Mouse (Mus musculus) embryonic stem cell, embryonic (primary cell): ENCODE measurements around the gene Rhbdf1.

ENCODE experiments used
- CTCF ChIA-PET, 4 experiments: fragments of 300-600 bp in 2 of 4; fragments of 350-600 bp in 2 of 4; sonication (Branson Sonifier 250); formaldehyde crosslinking; loops; one replicate each; lab custom pipeline; 2022; ENCODE audit warnings: inconsistent platforms in 2 of 4; lab: Charles Lee
- POLR2A ChIA-PET, 4 experiments: fragments of 300-600 bp in 2 of 4; fragments of 350-600 bp in 2 of 4; sonication (Branson Sonifier 250); formaldehyde crosslinking; loops; one replicate each; lab custom pipeline; 2022; ENCODE audit warnings: antibody characterized with exemption in 4 of 4, inconsistent platforms in 1 of 4; lab: Charles Lee

The Rhbdf1 gene

DNA sequence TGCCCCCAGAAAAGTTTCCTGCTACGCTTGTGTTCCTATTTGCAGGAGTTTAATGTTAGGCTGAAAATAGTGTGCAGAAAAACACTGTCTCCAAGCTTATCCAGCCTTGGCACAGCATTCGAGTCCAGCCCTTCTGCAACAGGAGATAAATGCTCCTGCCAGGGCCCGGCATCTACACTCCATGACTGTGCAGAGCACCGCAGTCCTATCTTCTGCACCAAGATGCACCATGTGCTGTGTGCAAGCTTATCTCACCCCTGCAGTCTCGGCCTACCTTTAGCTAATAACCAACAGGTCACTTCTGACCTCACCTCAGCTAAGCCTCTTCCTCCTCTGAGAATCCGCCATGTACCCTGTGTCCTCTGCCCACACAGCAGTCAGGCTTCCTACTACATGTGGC, 23.5 kb upstream of the Rhbdf1 start:
- CTCF ChIA-PET, result interaction anchor here in 1 of 4 experiments (0.9 to 2.8 kb wide), 2 partner anchors 9 to 84 kb away, joined by 3 to 8 read pairs; no protein-coding TSS in a partner anchor

DNA sequence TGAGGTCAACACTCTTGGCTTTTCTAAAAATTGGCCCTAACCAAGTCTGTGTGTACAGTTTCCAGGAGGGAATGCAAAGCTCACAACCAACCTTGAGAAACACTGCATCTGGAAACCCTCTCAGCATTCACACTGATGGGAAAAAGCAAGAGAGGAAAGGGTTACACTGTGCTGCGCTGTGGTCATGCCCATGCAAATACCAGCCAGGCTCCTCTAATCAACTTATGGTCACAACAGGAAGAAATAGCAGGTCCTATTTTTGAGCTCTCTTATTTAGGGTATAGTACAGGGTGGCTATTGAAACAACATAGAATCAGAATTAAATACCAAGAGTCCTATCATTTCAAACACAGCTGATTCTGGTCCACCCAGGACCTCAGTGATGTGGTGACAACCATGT, 22.5 kb upstream of the Rhbdf1 start:
- POLR2A ChIA-PET, result interaction anchor here in 3 of 4 experiments (0.6 to 1.7 kb wide), 8 partner anchors 12 to 171 kb away, joined by 3 to 6 read pairs (median 4); partner anchors contain the start of genes Il9r (in 1 of the 3) and Snrnp25 (in 1 of the 3)
- CTCF ChIA-PET, result interaction anchor here in 2 of 4 experiments (0.9 to 1.6 kb wide), 4 partner anchors 8 to 76 kb away, joined by 3 to 7 read pairs (median 4); no protein-coding TSS in a partner anchor

More for the DNA sequence above, 23.5 kb upstream of the Rhbdf1 start:
- POLR2A ChIA-PET, result interaction anchor here in 3 of 4 experiments (0.6 to 1.1 kb wide), 3 partner anchors 12 to 63 kb away, joined by 3 read pairs; no protein-coding TSS in a partner anchor

DNA sequence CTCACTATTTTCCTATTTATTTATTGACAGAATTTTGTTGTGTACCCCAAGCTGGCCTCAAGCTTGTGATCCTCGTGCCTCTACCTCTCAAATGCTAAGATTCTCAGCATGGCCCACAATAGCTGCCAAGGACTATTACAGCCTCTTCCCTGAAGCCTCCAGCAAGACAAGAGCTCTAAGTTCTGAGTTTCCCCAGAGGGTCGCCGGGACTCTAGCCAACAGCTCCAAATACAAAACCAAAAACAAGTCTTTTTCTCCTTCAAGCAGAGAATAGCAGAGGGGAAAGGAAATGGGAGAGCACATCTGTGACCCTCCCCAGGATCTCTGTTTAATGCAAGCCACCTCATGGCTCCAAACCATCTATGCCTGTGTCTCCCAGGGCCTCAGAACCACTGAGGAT, 22.0 kb upstream of the Rhbdf1 start:
- POLR2A ChIA-PET, result interaction anchor here in 3 of 4 experiments (0.6 to 1.7 kb wide), 15 partner anchors 10 to 170 kb away, joined by 3 to 6 read pairs (median 3); partner anchors contain the start of genes Snrnp25 (in 2 of the 3), Il9r (in 1 of the 3) and Nprl3 (in 1 of the 3)
- CTCF ChIA-PET, result interaction anchor here in 2 of 4 experiments (0.9 to 1.6 kb wide), 4 partner anchors 11 to 80 kb away, joined by 3 to 7 read pairs (median 4); no protein-coding TSS in a partner anchor

GRCm38 (mm10) chr11:32243205-32243955, 21.3 kb upstream of the Rhbdf1 start:
- ChIA-PET POLR2A (interaction anchor here in 3 of 4 experiments (0.7 to 1.7 kb wide), 13 partner anchors 10 to 80 kb away, joined by 3 to 6 read pairs (median 3); partner anchors contain the start of genes Snrnp25 (in 2 of the 3), Mpg (in 1 of the 3) and Nprl3 (in 1 of the 3)), CTCF (interaction anchor here in 2 of 4 experiments (0.7 to 3.5 kb wide), 6 partner anchors 11 to 81 kb away, joined by 3 to 14 read pairs (median 4); no protein-coding TSS in a partner anchor)

DNA sequence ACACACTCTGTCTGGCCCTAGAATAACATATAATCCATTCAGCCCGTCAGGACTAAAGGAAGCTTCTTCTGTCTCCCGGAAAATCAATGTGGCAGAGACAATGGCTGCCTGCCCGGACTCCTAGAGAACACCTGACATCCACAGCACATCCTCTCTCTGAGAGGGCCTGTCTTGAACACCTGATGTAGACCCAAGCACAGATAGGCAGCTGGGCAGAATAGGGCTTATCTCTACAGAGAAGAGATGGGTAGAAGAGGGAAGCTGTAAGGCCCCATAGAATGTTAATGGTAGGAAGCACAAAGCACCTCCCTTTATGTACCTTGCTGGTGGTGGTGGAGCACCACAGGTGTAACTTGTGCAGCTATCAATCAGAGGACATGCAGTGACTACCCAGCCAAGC, 20.1 kb upstream of the Rhbdf1 start:
- POLR2A ChIA-PET, result interaction anchor here in 2 of 4 experiments (0.7 to 1.3 kb wide), 4 partner anchors 12 to 273 kb away, joined by 3 to 4 read pairs (median 3); no protein-coding TSS in a partner anchor

DNA sequence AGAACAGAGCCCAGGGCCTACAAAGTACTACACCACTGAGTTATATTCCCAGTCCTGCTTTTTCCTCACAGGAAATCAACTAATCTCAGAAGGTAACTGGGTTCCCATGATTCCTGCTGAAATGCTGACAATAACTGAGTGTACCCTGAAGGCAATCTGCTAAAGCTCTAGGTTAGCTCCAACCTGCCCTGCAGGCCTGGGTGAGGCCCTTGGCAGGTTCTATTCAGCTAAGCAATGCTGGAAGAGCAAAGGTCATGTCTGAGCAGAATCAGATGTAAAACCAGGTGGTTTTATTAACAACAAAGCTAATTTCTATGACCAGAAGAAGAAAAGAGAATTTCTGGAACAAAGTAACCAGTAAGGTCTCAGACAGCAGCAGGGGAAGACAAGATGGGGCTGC, 19.3 kb upstream of the Rhbdf1 start:
- ChIA-PET CTCF (interaction anchor here in 3 of 4 experiments (0.7 to 3.5 kb wide), 3 partner anchors 34 to 59 kb away, joined by 3 to 14 read pairs (median 4); no protein-coding TSS in a partner anchor), POLR2A (interaction anchor here in 2 of 4 experiments (1.1 to 1.9 kb wide), 4 partner anchors 12 to 27 kb away, joined by 3 to 4 read pairs (median 4); no protein-coding TSS in a partner anchor)

More for the DNA sequence above, 20.1 kb upstream of the Rhbdf1 start:
- CTCF ChIA-PET, result interaction anchor here in 3 of 4 experiments (0.5 to 3.5 kb wide), 5 partner anchors 11 to 97 kb away, joined by 3 to 15 read pairs (median 5); no protein-coding TSS in a partner anchor

- ChIA-PET POLR2A (interaction anchor here in 3 of 4 experiments (0.6 to 10.1 kb wide), 11 partner anchors 8 to 368 kb away, joined by 3 to 108 read pairs (median 4); partner anchors contain the start of genes Mpg (in 1 of the 3), Nprl3 (in 1 of the 3) and Rhbdf1 (in 1 of the 3)), CTCF (interaction anchor here (0.5 to 4.0 kb wide), 29 partner anchors 8 to 87 kb away, joined by 3 to 36 read pairs (median 4); partner anchors contain the start of genes Hbq1b (in 2 of the 4), Snrnp25 (in 2 of the 4) and Rhbdf1 (in 1 of the 4))
These were observed 16.2 kb upstream of the Rhbdf1 start for GRCm38 (mm10) chr11:32238093-32238860.

DNA sequence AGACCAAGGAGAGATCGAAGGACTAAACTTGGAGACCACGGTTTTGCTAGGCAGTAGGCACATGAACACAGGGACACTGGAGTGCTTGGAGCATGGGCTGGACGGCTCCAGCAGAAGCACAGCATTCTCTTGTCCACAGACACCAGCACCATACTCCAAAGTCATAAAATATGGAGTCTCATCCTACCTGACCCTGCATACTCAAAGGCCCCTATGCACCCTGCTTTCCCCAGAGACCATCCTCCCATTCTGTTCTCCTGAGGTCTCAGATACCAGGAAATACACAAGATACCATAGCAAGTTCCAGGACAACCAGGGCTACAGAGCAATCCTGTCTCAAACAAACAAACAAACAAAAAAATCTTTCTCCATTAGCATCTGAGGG, 15.3 kb upstream of the Rhbdf1 start:
- POLR2A ChIA-PET, result interaction anchor here in 3 of 4 experiments (0.7 to 10.1 kb wide), 9 partner anchors 9 to 32 kb away, joined by 3 to 108 read pairs (median 4); partner anchors contain the start of genes Mpg (in 2 of the 3), Nprl3 (in 1 of the 3), Rhbdf1 (in 1 of the 3) and Snrnp25 (in 1 of the 3)
- CTCF ChIA-PET, result interaction anchor here (0.5 to 4.0 kb wide), 36 partner anchors 8 to 315 kb away, joined by 3 to 36 read pairs (median 4); partner anchors contain the start of genes Hbq1a (in 1 of the 4), Hbq1b (in 1 of the 4), Rhbdf1 (in 1 of the 4) and Snrnp25 (in 1 of the 4)

DNA sequence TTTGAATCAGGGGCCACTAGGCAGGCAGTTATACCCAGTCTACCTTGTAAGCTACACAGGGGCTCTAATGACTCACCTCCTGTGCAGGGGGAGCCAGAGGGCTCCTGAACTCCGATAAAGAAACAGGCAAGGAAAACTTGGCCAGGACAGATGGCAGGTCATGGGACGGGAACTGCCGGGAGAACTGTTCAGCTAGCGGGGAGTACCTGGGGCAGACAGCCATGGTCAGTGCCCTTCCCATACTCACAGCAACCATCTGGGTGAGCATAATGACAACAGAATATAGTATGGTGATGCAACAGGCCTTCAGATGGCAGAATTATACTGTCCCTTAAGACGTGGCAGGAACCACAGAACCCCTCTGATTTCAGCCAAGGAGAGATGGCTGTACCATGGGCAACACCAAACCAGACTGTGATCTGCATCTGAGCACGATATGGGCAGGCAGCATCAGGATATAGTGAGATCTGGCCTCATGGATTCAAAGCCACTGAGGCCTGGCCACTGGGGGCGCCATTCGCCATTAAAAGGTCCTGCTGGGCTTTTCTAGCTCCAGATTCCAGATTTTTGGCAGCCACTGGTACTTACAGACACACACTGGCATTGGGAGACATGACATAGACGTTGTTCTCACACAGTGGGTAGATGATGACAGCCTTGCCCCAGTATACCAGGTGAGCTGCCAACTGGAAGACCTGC, 14.8 kb upstream of the Rhbdf1 start:
- POLR2A ChIA-PET, result interaction anchor here in 3 of 4 experiments (0.7 to 10.1 kb wide), 10 partner anchors 8 to 32 kb away, joined by 3 to 108 read pairs (median 4); partner anchors contain the start of genes Mpg (in 2 of the 3), Nprl3 (in 1 of the 3), Rhbdf1 (in 1 of the 3) and Snrnp25 (in 1 of the 3)
- CTCF ChIA-PET, result interaction anchor here (0.5 to 4.0 kb wide), 40 partner anchors 8 to 316 kb away, joined by 3 to 36 read pairs (median 4); partner anchors contain the start of genes Hbq1a (in 1 of the 4), Hbq1b (in 1 of the 4), Rhbdf1 (in 1 of the 4) and Snrnp25 (in 1 of the 4)

- POLR2A ChIA-PET, result interaction anchor here in 2 of 4 experiments (0.7 to 10.1 kb wide), 5 partner anchors 10 to 31 kb away, joined by 3 to 108 read pairs (median 5); partner anchors contain the start of genes Rhbdf1 (in 1 of the 2) and Snrnp25 (in 1 of the 2)
- CTCF ChIA-PET, result interaction anchor here (0.6 to 4.0 kb wide), 16 partner anchors 7 to 108 kb away, joined by 3 to 32 read pairs (median 6); partner anchors contain the start of gene Hbq1b (in 1 of the 4)
These were observed 14.0 kb upstream of the Rhbdf1 start for GRCm38 (mm10) chr11:32236132-32236531.

GRCm38 (mm10) chr11:32235646-32236045, 13.5 kb upstream of the Rhbdf1 start:
- ChIA-PET CTCF (interaction anchor here in 3 of 4 experiments (0.6 to 4.0 kb wide), 10 partner anchors 11 to 108 kb away, joined by 3 to 32 read pairs (median 4); partner anchors contain the start of gene Hbq1b (in 1 of the 3)), POLR2A (interaction anchor here in 2 of 4 experiments (0.7 to 10.1 kb wide), 4 partner anchors 11 to 16 kb away, joined by 3 to 108 read pairs (median 5); partner anchors contain the start of gene Rhbdf1 (in 1 of the 2))

GRCm38 (mm10) chr11:32234816-32235485, 12.9 kb upstream of the Rhbdf1 start:
- CTCF ChIA-PET, result interaction anchor here in 3 of 4 experiments (0.5 to 1.6 kb wide), 9 partner anchors 11 to 86 kb away, joined by 3 to 4 read pairs (median 3); partner anchors contain the start of gene Hbq1b (in 1 of the 3)
- POLR2A ChIA-PET, result interaction anchor here in 2 of 4 experiments (0.6 to 10.1 kb wide), 3 partner anchors 11 to 17 kb away, joined by 3 to 108 read pairs (median 5); partner anchors contain the start of gene Rhbdf1 (in 1 of the 2)

GRCm38 (mm10) chr11:32233895-32234294, 11.8 kb upstream of the Rhbdf1 start:
- CTCF ChIA-PET, result interaction anchor here (1.1 to 1.6 kb wide), 6 partner anchors 13 to 87 kb away, joined by 3 to 4 read pairs (median 3); no protein-coding TSS in a partner anchor
- POLR2A ChIA-PET, result interaction anchor here in 2 of 4 experiments (1.0 to 10.1 kb wide), 3 partner anchors 12 to 29 kb away, joined by 3 to 108 read pairs (median 11); partner anchors contain the start of genes Rhbdf1 (in 1 of the 2) and Snrnp25 (in 1 of the 2)

DNA sequence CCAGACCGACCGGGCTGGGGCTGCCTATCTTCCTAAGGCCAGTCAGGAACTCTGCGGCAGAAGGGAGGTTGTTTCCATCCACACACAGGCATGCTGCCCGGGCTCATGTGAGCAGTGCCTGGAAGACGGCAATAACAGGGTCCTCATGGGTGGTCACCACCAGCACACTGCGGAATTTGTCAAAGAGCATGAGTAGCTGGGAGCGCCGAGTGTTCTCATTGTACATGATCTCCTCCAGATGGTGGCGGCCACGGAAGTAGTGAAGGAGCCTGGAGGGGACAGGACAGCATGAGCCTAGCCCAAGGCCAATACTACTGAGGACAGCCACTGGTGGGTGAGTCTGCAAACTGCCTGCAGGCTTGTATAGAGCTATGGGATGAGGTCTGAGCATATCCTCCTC, 10.7 kb upstream of the Rhbdf1 start:
- CTCF ChIA-PET, result interaction anchor here (0.6 to 1.9 kb wide), 10 partner anchors 11 to 88 kb away, joined by 3 to 4 read pairs (median 3); no protein-coding TSS in a partner anchor

More for the DNA sequence above, 10.7 kb upstream of the Rhbdf1 start:
- POLR2A ChIA-PET, result interaction anchor here in 2 of 4 experiments (0.9 to 10.1 kb wide), 6 partner anchors 11 to 28 kb away, joined by 3 to 108 read pairs (median 5); partner anchors contain the start of genes Rhbdf1 (in 1 of the 2) and Snrnp25 (in 1 of the 2)
